Mouse (Mus musculus) liver, embryonic 14.5 days (tissue): ENCODE data around the gene Srsf1.

Experiments
- CTCF ChIP-seq: IDR thresholded peaks from 2 replicates; pipeline ENCODE4 v1.5.1; 2016; ENCODE audit warnings: antibody characterized with exemption, low read depth, control low read depth
- EP300 ChIP-seq: IDR thresholded peaks from 2 replicates; pipeline ENCODE4 v1.6.1; 2016; ENCODE audit warnings: antibody characterized with exemption, low read depth

DNA sequence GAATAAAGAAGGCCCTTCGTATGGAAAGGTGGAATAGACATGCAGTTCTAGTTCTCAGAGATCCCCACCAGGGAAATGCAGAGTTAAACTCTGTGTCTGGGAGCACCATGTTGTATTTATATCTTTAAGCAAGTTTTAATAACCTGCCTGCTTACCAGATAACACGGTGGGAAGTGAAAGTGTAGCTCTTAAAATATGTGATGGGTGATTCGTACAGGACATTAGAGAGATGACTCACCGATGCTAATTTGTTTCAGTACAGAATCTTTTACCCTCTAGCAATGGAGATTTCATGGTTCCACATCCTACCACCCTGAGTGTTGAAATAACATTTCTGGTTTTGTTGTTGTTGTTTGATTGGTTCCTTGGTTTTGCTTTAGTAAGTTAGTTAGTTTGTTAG, 23.2 kb downstream of the Srsf1 start:
- TF ChIP-seq EP300, result no peak
- TF ChIP-seq CTCF, result no peak
